Mouse (Mus musculus) midbrain, embryonic 14.5 days (tissue): ENCODE results near the gene Olfr390. TPM values are rescaled to one million over a fixed set of nuclear protein-coding genes. Genes with fewer than 3 reads are reported as not detected.

Experiments
- ATAC-seq: fragments of 200-750 bp; cut with Nextera tagmentation; 2 replicates; pipeline ENCODE4 v1.8.0; 2017; ENCODE audit warnings: moderate number of reproducible peaks, moderate library complexity; ENCODE audit not compliant: low FRiP score, low TSS enrichment
- DNase-seq: peaks from one replicate; pipeline ENCODE4 v3.0.0-alpha.2; 2015
- H3K27ac ChIP-seq: fragments of 300-500 bp; sonication (generic); replicated peaks from 2 replicates; pipeline ENCODE4 v1.5.1; 2014; ENCODE audit warnings: mild to moderate bottlenecking, low read depth, low read length, moderate library complexity
- H3K27me3 ChIP-seq: fragments of 300-500 bp; sonication (generic); 2 replicates; pipeline ENCODE4 v1.6.1; 2014; ENCODE audit warnings: low read length, control low read depth, mixed read lengths; ENCODE audit not compliant: control insufficient read depth, insufficient read depth
- H3K36me3 ChIP-seq: fragments of 300-500 bp; sonication (generic); 2 replicates; pipeline ENCODE4 v1.6.1; 2014; ENCODE audit warnings: low read length, control low read depth; ENCODE audit not compliant: control insufficient read depth, insufficient read depth
- H3K4me1 ChIP-seq: fragments of 300-500 bp; sonication (generic); 2 replicates; pipeline ENCODE4 v1.6.1; 2014; ENCODE audit warnings: mild to moderate bottlenecking, antibody characterized with exemption, low read length, control low read depth; ENCODE audit not compliant: control insufficient read depth, insufficient read depth
- H3K4me2 ChIP-seq: fragments of 300-500 bp; sonication (generic); 2 replicates; pipeline ENCODE4 v1.6.1; 2014; ENCODE audit warnings: mild to moderate bottlenecking, low read length, moderate library complexity
- H3K4me3 ChIP-seq: fragments of 300-500 bp; sonication (generic); replicated peaks from 2 replicates; pipeline ENCODE4 v1.5.1; 2014; ENCODE audit warnings: low read depth, low read length
- H3K9ac ChIP-seq: fragments of 300-500 bp; sonication (generic); replicated peaks from 2 replicates; pipeline ENCODE4 v1.6.1; 2014; ENCODE audit warnings: mild to moderate bottlenecking, low read length, moderate library complexity
- H3K9me3 ChIP-seq: fragments of 300-500 bp; sonication (generic); 2 replicates; pipeline ENCODE4 v1.6.1; 2016; ENCODE audit warnings: low read length, control low read depth, mixed read lengths; ENCODE audit not compliant: control insufficient read depth
- WGBS: fragments of 180-500 bp; shearing (Covaris S2); extraction: QIAGEN DNeasy Blood & Tissue Kit; methylation state at CpG from one replicate; pipeline ENCODE4 v1.1.7; 2014; 5-methylcytosine and 5-hydroxymethylcytosine counted together
- polyA plus RNA-seq: library from polyadenylated mRNA; unstranded; fragments of >200 nt; fragmentation: Nextera tagmentation; extraction: Ambion mirVana; gene quantifications from 2 replicates; pipeline ENCODE4 v1.2.1, GENCODE M21; 2014

The Olfr390 gene
- polyA plus RNA-seq: not detected in 2 replicates

DNA sequence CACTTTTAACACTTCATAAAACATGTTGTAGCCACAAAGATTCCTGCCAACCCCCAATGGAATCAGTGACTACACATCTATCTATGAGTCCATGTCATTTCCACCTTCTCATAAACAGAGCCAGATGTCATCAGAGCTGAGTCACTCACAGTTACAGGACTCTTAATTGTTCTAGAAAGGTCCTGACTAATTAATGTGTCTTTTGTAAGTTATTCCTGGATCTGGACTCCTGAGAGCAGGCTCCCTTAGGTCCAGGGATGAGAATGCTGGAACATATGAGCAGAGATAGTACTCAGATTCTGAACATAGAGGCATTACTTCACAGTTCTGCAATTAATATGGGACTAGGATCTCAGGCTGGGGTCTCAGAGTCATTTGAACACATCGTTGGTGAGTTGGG, at the start of gene Olfr390:
TSS of gene Olfr390 (plus strand) at position 301 of the 400 bp plus-strand sequence.
- ATAC-seq: no peak
- WGBS: 64% methylated on average over 1 of the region's 1 CpGs
- Histone ChIP-seq H3K4me1 (no peaks in the 10 kb centered on the region), H3K27me3 (no peaks in the 10 kb centered on the region), H3K4me3 (no peak within 1 kb of the TSS), H3K9ac (no peak within 1 kb of the TSS), H3K9me3 (peaks cover 6% of the 10 kb centered on the region; the same call in 1 of the 2 replicates), H3K36me3 (no peaks in the 10 kb centered on the region), H3K4me2 (no peak within 1 kb of the TSS), H3K27ac (no peak within 1 kb of the TSS)
- DNase-seq: no peak

DNA sequence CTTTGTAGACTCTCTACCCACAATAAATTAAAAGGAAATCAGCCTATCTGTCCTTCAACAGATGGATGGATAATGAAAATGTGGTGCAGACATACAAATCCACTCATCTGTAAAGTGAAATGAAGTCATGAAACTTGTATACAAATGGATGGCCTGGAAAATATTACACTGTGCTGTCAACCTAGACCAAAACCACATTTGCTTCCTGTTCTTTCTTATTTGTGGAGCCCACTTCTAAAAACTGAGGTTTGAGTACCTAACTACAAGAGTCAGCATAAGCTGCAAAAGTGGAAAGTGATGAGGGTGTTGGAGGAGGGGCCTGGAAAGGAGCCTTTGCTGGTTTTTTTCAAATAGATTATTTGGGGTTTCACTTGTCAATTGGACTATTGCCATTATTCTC, 23.6 kb upstream of the Olfr390 start:
- H3K36me3 ChIP-seq: no peaks in the 10 kb centered on the region
- H3K27me3 ChIP-seq: no peaks in the 10 kb centered on the region
- ATAC-seq: no peak
- peaks cover 10% of the 10 kb centered on the region for H3K9me3 ChIP-seq
- no peak overlapping the region for H3K9ac ChIP-seq
- H3K4me1 ChIP-seq: no peaks in the 10 kb centered on the region
- DNase-seq: no peak
- no peak overlapping the region for H3K27ac ChIP-seq
- H3K4me2 ChIP-seq: no peak overlapping the region
- H3K4me3 ChIP-seq: no peak overlapping the region

DNA sequence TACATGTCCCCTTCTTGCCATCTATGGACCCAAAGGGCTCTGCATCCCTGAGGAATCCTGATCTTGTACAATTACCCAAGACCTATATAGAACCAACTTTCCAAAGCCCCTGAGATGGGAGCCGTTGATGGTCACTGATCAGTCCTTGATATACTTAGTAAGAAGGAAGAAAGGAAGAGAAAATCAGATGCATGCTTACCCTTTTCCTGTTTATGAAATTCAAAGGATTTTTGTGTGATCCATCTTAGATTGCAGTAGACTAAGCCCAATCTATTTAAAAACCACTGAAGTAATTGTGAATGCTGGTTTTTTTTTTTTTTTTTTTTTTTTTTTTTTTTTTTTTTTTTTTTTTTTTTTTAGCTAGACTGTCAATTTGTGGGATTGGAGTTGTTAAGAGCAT, 2.2 kb upstream of the Olfr390 start, which contains the start of gene Olfr389:
TSS of gene Olfr389 (minus strand) at position 101 of the 400 bp plus-strand sequence.
- Histone ChIP-seq H3K36me3 (no peaks in the 10 kb centered on the region), H3K4me1 (no peaks in the 10 kb centered on the region), H3K9ac (no peak within 1 kb of the TSS), H3K27me3 (no peaks in the 10 kb centered on the region), H3K9me3 (peaks cover 6% of the 10 kb centered on the region; the same call in 1 of the 2 replicates), H3K4me2 (no peak within 1 kb of the TSS), H3K27ac (no peak within 1 kb of the TSS), H3K4me3 (no peak within 1 kb of the TSS)
- no peak for ATAC-seq
- 85% methylated on average over 1 of the region's 1 CpGs for WGBS
- no peak for DNase-seq

DNA sequence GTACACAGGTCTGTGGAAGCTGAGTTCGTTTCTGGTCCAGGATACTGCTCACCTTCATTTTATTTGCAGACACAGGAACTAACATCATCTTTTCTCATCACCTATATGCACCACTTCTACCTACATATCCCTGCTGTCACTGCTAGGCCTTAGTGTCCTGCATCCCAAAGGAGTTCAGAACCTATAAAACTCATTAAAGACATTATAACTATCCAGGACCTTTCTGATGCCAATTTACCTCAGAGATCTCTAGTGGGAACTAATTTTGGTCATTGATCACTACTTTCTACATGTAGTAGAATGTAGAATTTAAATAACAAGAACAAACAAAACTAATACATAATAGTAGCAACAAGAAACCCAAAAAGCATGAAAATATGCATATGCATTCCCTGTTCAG, 20.2 kb downstream of the Olfr390 start, which contains the start of gene Olfr391-ps:
TSS of gene Olfr391-ps (minus strand) at position 101 of the 400 bp plus-strand sequence.
- Histone ChIP-seq H3K9me3 (peaks cover 4% of the 10 kb centered on the region), H3K27me3 (no peaks in the 10 kb centered on the region), H3K4me1 (no peaks in the 10 kb centered on the region), H3K4me3 (no peak within 1 kb of the TSS), H3K4me2 (no peak within 1 kb of the TSS), H3K27ac (no peak within 1 kb of the TSS), H3K9ac (no peak within 1 kb of the TSS), H3K36me3 (no peaks in the 10 kb centered on the region)
- WGBS: 22% methylated on average over 1 of the region's 1 CpGs
- ATAC-seq (no peak), DNase-seq (no peak)

DNA sequence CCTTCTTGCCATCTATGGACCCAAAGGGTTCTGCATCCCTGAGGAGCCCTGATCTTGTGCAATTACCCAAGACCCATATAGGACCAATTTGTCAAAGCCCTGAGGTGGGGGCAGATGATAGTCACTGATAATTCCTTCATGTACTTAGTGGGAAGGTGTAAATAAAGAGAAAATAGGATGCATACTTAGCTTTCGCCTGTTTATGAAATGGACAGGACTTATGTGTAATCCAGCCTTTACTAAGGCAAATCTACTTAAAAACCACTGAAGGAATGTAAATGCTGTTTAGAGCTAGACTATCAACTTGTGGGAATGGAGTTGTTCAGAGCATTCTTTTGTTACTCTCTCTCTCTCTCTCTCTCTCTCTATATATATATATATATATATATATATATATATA, 34.2 kb downstream of the Olfr390 start, which contains the start of gene Olfr392:
TSS of gene Olfr392 (minus strand) at position 101 of the 400 bp plus-strand sequence.
- H3K9me3 ChIP-seq: peaks cover 7% of the 10 kb centered on the region; the same call in 1 of the 2 replicates
- no peaks in the 10 kb centered on the region for H3K36me3 ChIP-seq
- DNase-seq (no peak), ATAC-seq (no peak)
- no peak within 1 kb of the TSS for H3K4me3 ChIP-seq
- WGBS: 90% methylated on average over 1 of the region's 1 CpGs
- H3K9ac ChIP-seq: no peak within 1 kb of the TSS
- H3K4me1 ChIP-seq: no peaks in the 10 kb centered on the region
- H3K27ac ChIP-seq: no peak within 1 kb of the TSS
- no peaks in the 10 kb centered on the region for H3K27me3 ChIP-seq
- no peak within 1 kb of the TSS for H3K4me2 ChIP-seq

Other genes starting within 250 kb of the Olfr390 start
- not detected in 2 replicates for gene Olfr385, start 190.0 kb upstream of the Olfr390 start, polyA plus RNA-seq
- not detected in 2 replicates for gene Olfr384, start 184.4 kb upstream of the Olfr390 start, polyA plus RNA-seq
- gene Zfp735, start 94.2 kb upstream of the Olfr390 start, polyA plus RNA-seq: not detected in 2 replicates
- gene Olfr389, start 2.3 kb upstream of the Olfr390 start, polyA plus RNA-seq: not detected in 2 replicates
- not detected in 2 replicates for gene Olfr391-ps, start 20.1 kb downstream of the Olfr390 start, polyA plus RNA-seq
- gene Olfr392, start 34.1 kb downstream of the Olfr390 start, polyA plus RNA-seq: not detected in 2 replicates
- gene Olfr393, start 68.5 kb downstream of the Olfr390 start, polyA plus RNA-seq: not detected in 2 replicates
- gene Olfr394, start 107.8 kb downstream of the Olfr390 start, polyA plus RNA-seq: not detected in 2 replicates
- gene Olfr395, start 126.3 kb downstream of the Olfr390 start, polyA plus RNA-seq: not detected in 2 replicates
- gene Olfr23, start 153.7 kb downstream of the Olfr390 start, polyA plus RNA-seq: not detected in 2 replicates
- not detected in 2 replicates for gene Olfr397, start 177.9 kb downstream of the Olfr390 start, polyA plus RNA-seq
- not detected in 2 replicates for gene Olfr398, start 207.4 kb downstream of the Olfr390 start, polyA plus RNA-seq